Mouse (Mus musculus) heart, postnatal 0 days (tissue): ENCODE data around the gene Slc25a36.

Source experiments
- CTCF ChIP-seq: IDR thresholded peaks from 2 replicates; pipeline ENCODE4 v1.5.1; 2016; ENCODE audit warnings: antibody characterized with exemption, control low read depth, low read depth
- EP300 ChIP-seq: IDR thresholded peaks from 2 replicates; pipeline ENCODE4 v1.6.1; 2016; ENCODE audit warnings: antibody characterized with exemption, low read depth

DNA sequence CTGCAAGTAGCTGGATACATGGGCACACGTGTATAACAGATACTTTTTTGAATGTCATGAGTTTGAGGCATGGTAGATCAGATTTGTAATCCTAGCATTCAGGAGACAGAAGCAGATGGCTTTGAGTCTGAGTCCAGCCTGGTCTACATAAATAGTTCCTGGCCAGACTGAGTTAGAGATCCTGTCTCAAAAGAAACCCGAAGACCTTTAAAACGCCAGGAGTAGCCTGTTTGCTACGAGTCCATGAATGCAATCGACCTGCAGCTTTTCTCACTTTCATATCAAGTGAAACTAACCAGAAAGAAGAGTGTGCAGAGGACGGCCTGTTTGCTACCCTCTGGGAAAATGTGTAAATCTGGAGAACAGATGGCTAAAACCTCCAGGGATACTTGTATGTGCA lies 43.2 kb downstream of the Slc25a36 start:
- no peak for TF ChIP-seq CTCF
- no peak for TF ChIP-seq EP300
